Mouse (Mus musculus) gastrocnemius, postnatal 36 days (tissue): Measurements from ENCODE around the gene Gpsm3. TPM values are rescaled to one million over a fixed set of nuclear protein-coding genes. Genes with fewer than 3 reads are reported as not detected.
"Not testable (repeated sequence)": the region's sequence is repeated elsewhere in the genome, so short reads cannot be mapped to it uniquely, and the experiment has no call there.

Experiments used
- DNase-seq, 2 experiments: peaks; one replicate each; pipeline ENCODE4 v3.0.0; 2022
- intact Hi-C: fragments of 180-260 bp; cut with DNase I; formaldehyde crosslinking; loops from one replicate; pipeline ENCODE4 v1.15.1; 2025
- long read RNA-seq, 2 experiments: library from polyadenylated mRNA; stranded (forward); transcript quantifications; one replicate each; pipeline ENCODE4 v2.0.0; 2021
- total RNA-seq, 2 experiments: library from RNA; stranded (reverse); gene quantifications; 2 replicates each; pipeline ENCODE4 v1.2.3; 2021

Gene Gpsm3
- 1 to 10 TPM; 1.9 to 2.8 TPM for total RNA-seq
- long read RNA-seq, experiment 1: 0 reads
- long read RNA-seq, experiment 2, partial matches to known transcripts: 3 of 6 reads
- long read RNA-seq, experiment 2, other reads (novel, unspliced or antisense): 0 of 6 reads

GRCm38 (mm10) chr17:34589681-34590101, at the start of gene Gpsm3:
Gene Gpsm3 (plus strand): TSS chr17:34589806.
- intact Hi-C loops: loop anchor here (10.0 kb wide), 1 partner anchor 655 kb away; the partner anchor contains the start of gene Ddx39b
- peak; percentile 66 to 72 for DNase-seq

GRCm38 (mm10) chr17:34543567-34543966, 46.0 kb upstream of the Gpsm3 start:
- intact Hi-C loops, DNase-seq: not testable (repeated sequence)

- intact Hi-C loops: no loop called here
- DNase-seq: no peak
Observed at GRCm38 (mm10) chr17:34546797-34547196, 42.8 kb upstream of the Gpsm3 start.

- intact Hi-C loops: no loop called here
- DNase-seq: no peak
Observed at GRCm38 (mm10) chr17:34547601-34548000, 42.0 kb upstream of the Gpsm3 start.

- no peak for DNase-seq
- intact Hi-C loops: no loop called here
Observed at GRCm38 (mm10) chr17:34549156-34549555, 40.5 kb upstream of the Gpsm3 start.

- intact Hi-C loops: no loop called here
- DNase-seq: no peak
Observed at GRCm38 (mm10) chr17:34549843-34550242, 39.8 kb upstream of the Gpsm3 start.

- intact Hi-C loops: no loop called here
- peak; percentile 68 to 70 for DNase-seq
Observed at GRCm38 (mm10) chr17:34555483-34555882, 34.1 kb upstream of the Gpsm3 start.

- DNase-seq: no peak
- intact Hi-C loops: no loop called here
Observed at GRCm38 (mm10) chr17:34556406-34556805, 33.2 kb upstream of the Gpsm3 start.

GRCm38 (mm10) chr17:34557411-34557810, 32.2 kb upstream of the Gpsm3 start:
- intact Hi-C loops: no loop called here
- no peak for DNase-seq

GRCm38 (mm10) chr17:34559116-34559515, 30.5 kb upstream of the Gpsm3 start:
- intact Hi-C loops: no loop called here
- DNase-seq: no peak

- intact Hi-C loops: no loop called here
- no peak for DNase-seq
Observed at GRCm38 (mm10) chr17:34559895-34560294, 29.7 kb upstream of the Gpsm3 start.

GRCm38 (mm10) chr17:34560438-34560837, 29.2 kb upstream of the Gpsm3 start:
- DNase-seq: no peak
- intact Hi-C loops: no loop called here

GRCm38 (mm10) chr17:34561200-34561599, 28.4 kb upstream of the Gpsm3 start:
- intact Hi-C loops: no loop called here
- no peak for DNase-seq

- DNase-seq: no peak
- intact Hi-C loops: no loop called here
Observed at GRCm38 (mm10) chr17:34562595-34562994, 27.0 kb upstream of the Gpsm3 start.

- DNase-seq: no peak
- intact Hi-C loops: no loop called here
Observed at GRCm38 (mm10) chr17:34563354-34563753, 26.3 kb upstream of the Gpsm3 start.

- intact Hi-C loops: no loop called here
- DNase-seq: peak in 1 of 2 experiments; percentile 36
Observed at GRCm38 (mm10) chr17:34564003-34564421, 25.6 kb upstream of the Gpsm3 start, which contains the start of gene Notch4. Gene Notch4 (plus strand): TSS chr17:34564268.

- intact Hi-C loops: no loop called here
- DNase-seq: no peak
Observed at GRCm38 (mm10) chr17:34564796-34565195, 24.8 kb upstream of the Gpsm3 start.

- intact Hi-C loops: no loop called here
- DNase-seq: no peak
Observed at GRCm38 (mm10) chr17:34567311-34567710, 22.3 kb upstream of the Gpsm3 start.

GRCm38 (mm10) chr17:34568421-34568820, 21.2 kb upstream of the Gpsm3 start:
- no peak for DNase-seq
- intact Hi-C loops: no loop called here

- intact Hi-C loops: loop anchor here (5.0 kb wide), 1 partner anchor 47 kb away; the partner anchor contains the start of gene Egfl8
- no peak for DNase-seq
Observed at GRCm38 (mm10) chr17:34569919-34570318, 19.7 kb upstream of the Gpsm3 start.

- DNase-seq: no peak
- intact Hi-C loops: loop anchor here (5.0 kb wide), 1 partner anchor 45 kb away; the partner anchor contains the start of gene Egfl8
Observed at GRCm38 (mm10) chr17:34571875-34572274, 17.7 kb upstream of the Gpsm3 start.

GRCm38 (mm10) chr17:34572361-34572760, 17.2 kb upstream of the Gpsm3 start:
- intact Hi-C loops: loop anchor here (5.0 kb wide), 1 partner anchor 45 kb away; the partner anchor contains the start of gene Egfl8
- no peak for DNase-seq

GRCm38 (mm10) chr17:34576577-34576976, 13.0 kb upstream of the Gpsm3 start:
- intact Hi-C loops: no loop called here

More at GRCm38 (mm10) chr17:34576577-34576976, 13.0 kb upstream of the Gpsm3 start:
- DNase-seq: no peak
